Mouse (Mus musculus) embryonic facial prominence, embryonic 10.5 days (tissue): ENCODE measurements around the gene Gjb2. TPM values are rescaled to one million over a fixed set of nuclear protein-coding genes. Genes with fewer than 3 reads are reported as not detected.
"Not testable (repeated sequence)": the region's sequence is repeated elsewhere in the genome, so short reads cannot be mapped to it uniquely, and the experiment has no call there.

Experiments used
- DNase-seq: peaks from one replicate; pipeline ENCODE4 v3.0.0-alpha.2; 2017; ENCODE audit warnings: low spot score
- H3K27ac ChIP-seq: fragments of 300-500 bp; sonication (generic); replicated peaks from 2 replicates; pipeline ENCODE4 v1.5.1; 2016; ENCODE audit warnings: mild to moderate bottlenecking
- H3K27me3 ChIP-seq: fragments of 300-500 bp; sonication (generic); replicated peaks from 2 replicates; pipeline ENCODE4 v1.6.1; 2016; ENCODE audit warnings: low read depth, mild to moderate bottlenecking; ENCODE audit not compliant: poor library complexity, severe bottlenecking
- H3K36me3 ChIP-seq: fragments of 300-500 bp; sonication (generic); replicated peaks from 2 replicates; pipeline ENCODE4 v1.6.1; 2016; ENCODE audit warnings: mild to moderate bottlenecking, moderate library complexity
- H3K4me1 ChIP-seq: fragments of 300-500 bp; sonication (generic); 2 replicates; pipeline ENCODE4 v1.6.1; 2016
- H3K4me3 ChIP-seq: fragments of 300-500 bp; sonication (generic); 2 replicates; pipeline ENCODE4 v1.5.1; 2016; ENCODE audit warnings: mild to moderate bottlenecking, moderate library complexity
- H3K9me3 ChIP-seq: fragments of 300-500 bp; sonication (generic); 2 replicates; pipeline ENCODE4 v1.6.1; 2016; ENCODE audit warnings: mild to moderate bottlenecking
- WGBS: fragments of 180-500 bp; shearing (Covaris S2); methylation state at CpG from one replicate; pipeline ENCODE4 v1.1.7; 2016; 5-methylcytosine and 5-hydroxymethylcytosine counted together
- polyA plus RNA-seq: library from polyadenylated mRNA; unstranded; fragments of >200 nt; fragmentation: Nextera tagmentation; extraction: Ambion mirVana; gene quantifications from 2 replicates; pipeline ENCODE4 v1.2.1, GENCODE M21; 2016

Gene Gjb2
- polyA plus RNA-seq, 1 experiment from 2014 or later = 10.0 TPM

DNA sequence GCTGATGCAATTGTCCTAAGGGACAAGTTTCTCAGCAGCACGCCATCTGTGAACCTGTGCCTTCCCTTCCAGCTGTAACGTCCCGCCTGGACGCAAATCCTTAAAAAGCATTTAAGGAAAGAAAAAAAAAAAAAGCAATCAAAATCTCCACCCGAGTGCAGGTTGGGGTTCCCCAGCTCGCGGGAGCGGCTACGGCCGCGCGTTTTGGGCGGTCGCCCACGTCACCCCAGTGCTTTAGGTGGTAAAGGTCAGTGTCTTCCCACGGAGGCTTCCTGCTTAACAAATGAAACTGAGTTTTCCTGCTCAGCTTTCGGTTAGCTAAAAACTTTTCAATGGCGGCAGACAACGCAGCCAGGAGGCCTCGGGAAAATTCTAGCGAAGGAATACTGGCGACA is 794 bp downstream of the Gjb2 start:
- Histone ChIP-seq H3K27me3 (peaks cover 89% of the 10 kb centered on the region), H3K9me3 (no peaks in the 10 kb centered on the region), H3K36me3 (no peaks in the 10 kb centered on the region), H3K27ac (peak overlapping the region; percentile 59), H3K4me1 (peaks cover 27% of the 10 kb centered on the region), H3K4me3 (peak overlapping the region; percentile 72)
- 1% methylated on average over 22 of the region's 22 CpGs for WGBS
- DNase-seq = no peak

DNA sequence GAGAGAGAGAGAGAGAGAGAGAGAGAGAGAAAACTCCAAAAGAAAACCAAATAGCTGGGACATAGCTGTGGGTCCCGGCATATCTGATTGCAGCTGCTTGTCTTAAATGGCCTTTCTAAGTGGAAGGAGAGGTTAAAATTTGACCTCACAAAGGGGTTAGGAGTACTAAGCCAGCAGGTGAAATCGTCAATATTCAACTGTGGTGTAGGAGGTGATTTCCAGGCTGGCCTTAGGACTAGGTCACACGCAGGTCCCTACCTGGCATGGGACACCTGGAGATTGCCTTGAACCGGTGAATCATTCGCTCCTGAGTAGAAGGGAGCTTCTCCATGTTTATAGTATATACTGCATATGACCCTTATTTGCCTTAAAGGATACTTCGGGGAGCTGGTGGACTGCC is 1.4 kb downstream of the Gjb2 start:
- WGBS = 52% methylated on average over 6 of the region's 6 CpGs
- Histone ChIP-seq H3K4me3 (peak overlapping the region; percentile 72; the same call in 1 of the 2 replicates), H3K9me3 (no peaks in the 10 kb centered on the region), H3K4me1 (peaks cover 27% of the 10 kb centered on the region), H3K27me3 (peaks cover 84% of the 10 kb centered on the region), H3K27ac (no peak overlapping the region), H3K36me3 (no peaks in the 10 kb centered on the region)
- DNase-seq = no peak

DNA sequence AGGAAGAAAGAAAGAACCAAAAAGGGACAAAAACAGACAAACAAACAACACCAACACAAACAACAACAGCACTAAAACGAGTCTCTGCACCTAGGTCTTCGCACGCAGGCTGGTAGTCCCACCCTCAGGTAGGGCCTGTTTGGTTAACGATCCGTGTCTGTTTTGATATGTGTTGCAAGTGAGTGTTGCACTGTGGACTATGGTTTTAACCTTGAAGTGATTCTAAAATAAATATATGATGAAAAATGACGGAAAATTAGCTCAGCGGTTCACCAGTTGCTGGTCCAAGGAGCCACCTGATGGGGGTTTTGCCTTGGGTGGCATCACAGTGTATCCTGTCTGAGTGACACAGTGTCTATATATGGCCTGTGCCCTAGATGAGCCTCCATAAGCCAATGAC is 2.9 kb downstream of the Gjb2 start:
- Histone ChIP-seq H3K4me1 (peaks cover 29% of the 10 kb centered on the region), H3K36me3 (no peaks in the 10 kb centered on the region), H3K27ac (no peak overlapping the region), H3K27me3 (peaks cover 69% of the 10 kb centered on the region), H3K4me3 (no peak overlapping the region), H3K9me3 (no peaks in the 10 kb centered on the region)
- no peak for DNase-seq
- WGBS = 87% methylated on average over 7 of the region's 7 CpGs

DNA sequence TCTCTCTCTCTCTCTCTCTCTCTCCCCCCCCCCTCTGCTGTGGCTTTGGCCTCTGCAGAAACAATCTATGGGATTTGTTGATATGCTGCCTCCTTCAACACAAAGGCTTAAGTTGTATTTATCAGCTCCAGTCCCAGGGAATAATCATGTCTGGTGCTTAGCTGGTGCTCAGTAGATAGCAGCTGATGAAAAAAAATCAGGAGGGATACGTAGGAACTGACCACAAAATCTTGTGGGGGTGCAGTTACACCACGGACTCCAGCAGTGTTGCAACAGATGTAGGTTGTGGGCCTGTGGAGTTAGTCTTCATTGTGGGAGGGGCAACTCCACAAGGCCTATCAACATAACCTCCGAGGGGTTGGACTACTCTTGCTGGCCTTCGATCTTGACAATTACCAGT is 8.6 kb downstream of the Gjb2 start:
- peaks cover 12% of the 10 kb centered on the region for H3K27me3 ChIP-seq
- no peaks in the 10 kb centered on the region for H3K36me3 ChIP-seq
- peaks cover 7% of the 10 kb centered on the region; the same call in 1 of the 2 replicates for H3K4me1 ChIP-seq
- no peak overlapping the region for H3K27ac ChIP-seq
- 87% methylated on average over 4 of the region's 4 CpGs for WGBS
- no peaks in the 10 kb centered on the region for H3K9me3 ChIP-seq
- no peak overlapping the region for H3K4me3 ChIP-seq
- no peak for DNase-seq

DNA sequence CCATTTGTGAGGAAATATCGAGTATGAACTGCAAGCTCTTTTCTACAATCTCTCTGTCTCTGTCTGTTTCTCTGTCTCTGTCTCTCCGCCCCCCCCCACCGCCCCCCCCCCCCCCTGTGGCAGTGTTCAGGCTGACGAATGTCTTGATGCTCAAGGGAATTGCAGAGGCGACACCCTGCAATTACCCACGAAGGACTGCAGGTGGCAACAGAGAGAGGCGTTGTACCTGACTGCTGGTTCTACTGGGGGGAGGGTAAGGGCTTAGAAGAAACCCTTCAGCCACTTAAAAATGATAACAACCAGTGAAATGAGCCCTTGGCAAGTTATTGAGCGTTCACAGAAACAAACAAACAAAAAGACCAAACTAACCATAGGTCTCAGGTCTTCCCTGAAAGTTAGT is 11.5 kb downstream of the Gjb2 start:
- H3K4me1 ChIP-seq = 0 out of 2 replicates have a peak, but pooled peaks cover 2% of the 10 kb centered on the region
- 10% methylated on average over 8 of the region's 8 CpGs for WGBS
- no peak overlapping the region for H3K27ac ChIP-seq
- DNase-seq = peak; percentile 44
- no peaks in the 10 kb centered on the region for H3K9me3 ChIP-seq
- no peaks in the 10 kb centered on the region for H3K36me3 ChIP-seq
- no peaks in the 10 kb centered on the region; the same call in 1 of the 2 replicates for H3K27me3 ChIP-seq
- no peak overlapping the region for H3K4me3 ChIP-seq

DNA sequence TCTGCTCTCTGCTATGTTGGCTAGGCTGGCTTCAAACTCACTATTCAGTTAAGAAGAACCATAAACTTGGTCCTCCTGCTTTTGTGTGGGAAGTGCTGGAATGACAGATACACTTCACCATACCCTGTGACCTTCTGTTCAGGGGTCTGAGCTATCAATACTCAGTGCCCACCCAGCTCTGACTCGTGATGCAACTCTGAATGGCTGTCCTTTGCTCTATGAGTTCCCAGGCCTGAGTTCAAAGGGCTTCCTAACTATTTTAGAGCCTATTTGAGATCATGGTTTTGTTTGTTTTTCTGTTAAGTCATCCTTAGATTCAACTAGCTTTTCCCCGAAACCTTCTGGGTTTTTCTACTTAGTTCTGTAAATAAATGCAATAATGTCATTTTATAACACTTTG is 14.5 kb downstream of the Gjb2 start:
- Histone ChIP-seq H3K27me3 (no peaks in the 10 kb centered on the region), H3K4me3 (no peak overlapping the region)
- WGBS = 73% methylated on average over 2 of the region's 2 CpGs

DNA sequence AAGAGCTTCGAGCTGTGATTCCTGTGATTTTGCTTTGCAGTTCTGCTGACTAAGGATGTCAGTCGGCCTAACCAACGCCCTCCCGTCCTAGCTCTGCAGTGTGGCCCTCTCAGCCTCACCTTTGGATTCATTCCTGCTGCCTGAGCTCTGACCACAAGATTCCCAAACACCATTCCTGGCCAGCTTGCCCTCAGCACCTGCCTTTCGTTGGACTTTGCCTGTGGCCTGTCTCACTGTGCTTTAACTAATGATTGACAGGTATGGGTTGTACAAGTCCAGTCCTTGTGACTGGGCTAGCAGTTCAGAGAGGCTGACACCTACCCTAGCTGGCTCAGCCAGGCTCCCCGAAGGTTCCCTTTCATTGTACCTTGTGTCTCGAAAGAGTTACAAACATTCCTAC is 15.4 kb downstream of the Gjb2 start:
- DNase-seq = no peak
- Histone ChIP-seq H3K36me3 (no peaks in the 10 kb centered on the region), H3K9me3 (no peaks in the 10 kb centered on the region), H3K4me1 (peaks cover 9% of the 10 kb centered on the region), H3K27ac (no peak overlapping the region), H3K27me3 (no peaks in the 10 kb centered on the region), H3K4me3 (no peak overlapping the region)
- 84% methylated on average over 7 of the region's 7 CpGs for WGBS

More for the DNA sequence above, 14.5 kb downstream of the Gjb2 start:
- Histone ChIP-seq H3K27ac (no peak overlapping the region), H3K4me1 (peaks cover 1% of the 10 kb centered on the region; the same call in 1 of the 2 replicates), H3K36me3 (no peaks in the 10 kb centered on the region), H3K9me3 (no peaks in the 10 kb centered on the region)
- DNase-seq = no peak

DNA sequence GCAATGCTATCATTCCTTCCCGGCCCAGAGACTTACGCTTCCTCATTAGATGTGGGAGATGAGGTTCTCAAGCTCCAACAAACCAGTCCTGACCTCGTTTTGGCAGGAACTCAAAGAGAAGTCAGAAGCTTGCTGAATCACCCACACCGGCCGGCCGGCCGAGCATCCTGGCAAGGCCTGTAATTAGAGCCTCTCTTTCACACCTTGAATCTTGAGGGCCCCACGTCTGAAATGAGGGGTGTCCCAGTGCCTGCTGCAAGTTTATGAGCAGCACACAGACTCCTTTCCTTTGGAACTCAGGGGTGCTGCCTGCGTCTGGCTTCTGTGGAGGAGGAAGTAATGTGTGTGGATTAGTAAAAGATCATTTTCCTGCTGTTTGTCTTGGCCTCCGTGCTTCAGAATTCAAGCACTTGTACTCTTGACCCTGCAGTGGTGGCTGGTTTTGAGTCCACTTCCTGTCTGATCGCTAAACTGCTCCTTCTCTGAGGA is 20.3 kb downstream of the Gjb2 start:
- H3K27ac ChIP-seq = no peak overlapping the region
- H3K27me3 ChIP-seq = no peaks in the 10 kb centered on the region
- no peaks in the 10 kb centered on the region for H3K36me3 ChIP-seq
- DNase-seq = peak; percentile 15
- H3K4me3 ChIP-seq = no peak overlapping the region
- H3K4me1 ChIP-seq = peaks cover 12% of the 10 kb centered on the region
- WGBS = 53% methylated on average over 11 of the region's 11 CpGs
- no peaks in the 10 kb centered on the region for H3K9me3 ChIP-seq

DNA sequence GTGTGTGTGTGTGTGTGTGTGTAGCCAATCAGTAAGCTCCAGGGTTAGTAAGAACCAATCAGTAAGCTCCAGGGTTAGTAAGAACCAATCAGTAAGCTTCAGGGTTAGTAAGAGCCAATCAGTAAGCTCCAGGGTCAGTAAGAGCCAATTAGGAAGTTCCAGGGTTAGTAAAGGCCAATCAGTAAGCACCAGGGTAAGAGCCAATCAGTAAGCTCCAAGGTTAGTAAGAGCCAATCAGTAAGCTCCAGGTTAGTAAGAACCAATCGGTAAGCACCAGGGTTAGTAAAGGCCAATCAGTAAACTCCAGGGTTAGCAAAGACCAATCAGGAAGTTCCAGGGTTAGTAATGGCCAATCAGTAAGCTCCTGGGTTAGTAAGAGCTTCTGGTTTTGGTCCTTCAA is 21.6 kb downstream of the Gjb2 start:
- 98% methylated on average over 1 of the region's 1 CpGs for WGBS
- H3K4me3 ChIP-seq = no peak overlapping the region
- H3K27ac ChIP-seq = no peak overlapping the region
- H3K36me3 ChIP-seq = no peaks in the 10 kb centered on the region
- peaks cover 12% of the 10 kb centered on the region for H3K4me1 ChIP-seq
- no peaks in the 10 kb centered on the region for H3K27me3 ChIP-seq
- DNase-seq = no peak
- no peaks in the 10 kb centered on the region for H3K9me3 ChIP-seq

DNA sequence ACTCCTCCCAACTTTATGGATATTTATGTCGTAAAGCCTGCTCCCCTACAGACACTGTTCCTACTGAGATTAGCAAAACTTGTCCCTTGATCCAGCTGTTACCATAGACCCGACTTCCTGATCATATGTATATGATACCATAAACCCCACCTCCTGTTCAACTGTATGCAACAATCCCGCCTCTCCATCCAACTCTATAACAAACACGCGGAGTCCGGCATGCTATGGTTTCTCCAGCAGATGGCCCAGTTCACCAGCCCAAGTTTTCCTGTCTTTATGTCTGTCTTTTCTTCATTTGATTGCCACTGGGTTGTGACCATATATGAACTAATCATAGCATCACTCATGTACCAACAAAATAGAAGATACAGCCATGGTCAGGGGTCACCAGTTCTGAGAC is 29.0 kb downstream of the Gjb2 start:
- Histone ChIP-seq H3K36me3 (no peaks in the 10 kb centered on the region), H3K4me3 (no peak overlapping the region), H3K4me1 (no peaks in the 10 kb centered on the region), H3K27ac (no peak overlapping the region), H3K9me3 (no peaks in the 10 kb centered on the region), H3K27me3 (no peaks in the 10 kb centered on the region)
- no peak for DNase-seq
- 85% methylated on average over 6 of the region's 6 CpGs for WGBS

DNA sequence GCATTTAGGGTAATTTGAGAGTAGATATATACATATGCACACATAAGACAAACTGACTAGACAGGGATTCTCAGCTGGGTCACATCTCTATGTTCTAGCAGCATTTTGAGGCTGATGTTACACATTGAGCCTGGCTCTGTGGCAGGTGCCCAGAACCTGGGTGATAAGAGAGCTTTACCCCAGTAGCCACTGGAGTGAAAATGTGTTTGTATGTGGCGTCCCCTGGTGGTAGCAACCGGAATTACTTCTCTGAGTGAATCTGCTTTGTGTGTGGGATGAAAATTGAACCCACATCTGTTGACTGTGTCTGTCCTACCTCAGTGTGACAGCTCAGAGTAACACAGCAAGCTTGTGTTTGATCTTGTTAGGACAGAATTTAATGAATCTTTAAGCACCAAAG is 34.6 kb downstream of the Gjb2 start:
- H3K9me3 ChIP-seq = not testable (repeated sequence)

DNA sequence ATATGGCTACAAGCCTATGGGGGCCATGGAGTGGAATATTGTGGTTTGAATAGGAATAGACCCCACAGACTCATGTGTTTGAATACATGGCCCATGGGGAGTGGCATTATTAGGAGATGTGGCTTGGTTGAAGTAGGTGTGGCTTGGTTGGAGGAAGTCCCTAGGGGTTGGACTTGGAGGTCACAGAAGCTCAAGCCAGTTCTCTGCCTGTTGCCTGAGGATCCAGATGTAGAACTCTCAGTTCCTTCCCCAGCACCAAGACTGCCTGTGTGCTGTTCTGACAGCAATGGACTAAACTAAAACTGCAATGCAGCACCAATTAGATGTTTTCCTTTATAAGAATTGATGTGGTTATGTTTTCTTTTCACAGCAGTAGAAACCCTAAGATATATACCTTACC is 38.4 kb downstream of the Gjb2 start:
- no peak for DNase-seq
- Histone ChIP-seq H3K36me3 (no peaks in the 10 kb centered on the region), H3K9me3 (no peaks in the 10 kb centered on the region)

More for the DNA sequence above, 34.6 kb downstream of the Gjb2 start:
- H3K27me3 ChIP-seq, H3K36me3 ChIP-seq, H3K4me1 ChIP-seq, H3K27ac ChIP-seq, H3K4me3 ChIP-seq: not testable (repeated sequence)
- peak; percentile 65 for DNase-seq
- under 1% methylated on average over 2 of the region's 2 CpGs for WGBS

DNA sequence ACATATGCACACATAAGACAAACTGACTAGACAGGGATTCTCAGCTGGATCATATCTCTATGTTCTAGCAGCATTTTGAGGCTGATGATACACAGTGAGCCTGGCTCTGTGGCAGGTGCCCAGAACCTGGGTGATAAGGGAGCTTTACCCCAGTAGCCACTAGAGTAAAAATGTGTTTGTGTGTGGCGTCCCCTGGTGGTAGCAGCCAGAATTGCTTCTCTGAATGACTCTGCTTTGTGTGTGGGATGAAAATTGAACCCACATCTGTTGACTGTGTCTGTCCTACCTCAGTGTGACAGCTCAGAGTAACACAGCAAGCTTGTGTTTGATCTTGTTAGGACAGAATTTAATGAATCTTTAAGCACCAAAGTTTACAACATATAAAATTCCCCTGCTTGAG is 44.5 kb downstream of the Gjb2 start:
- DNase-seq = peak; percentile 78
- H3K4me3 ChIP-seq, H3K36me3 ChIP-seq, H3K9me3 ChIP-seq, H3K27ac ChIP-seq: not testable (repeated sequence)
- WGBS = 0% methylated on average over 1 of the region's 1 CpGs
- H3K27me3 ChIP-seq = peaks cover 45% of the 10 kb centered on the region
- H3K4me1 ChIP-seq = peaks cover 13% of the 10 kb centered on the region

More for the DNA sequence above, 38.4 kb downstream of the Gjb2 start:
- Histone ChIP-seq H3K27ac (no peak overlapping the region), H3K4me1 (no peaks in the 10 kb centered on the region), H3K4me3 (no peak overlapping the region), H3K27me3 (no peaks in the 10 kb centered on the region)
